Mouse (Mus musculus) bone marrow, adult 2 months (tissue): ENCODE data around the gene Narf. TPM values are rescaled to one million over a fixed set of nuclear protein-coding genes. Genes with fewer than 3 reads are reported as not detected.

Experiments
- H3K27ac ChIP-seq: fragments of 200-500 bp; 2 replicates; pipeline ENCODE4 v1.5.1; 2012; ENCODE audit warnings: low read depth, mild to moderate bottlenecking, control low read depth, inconsistent platforms, low read length; ENCODE audit not compliant: control insufficient read depth, poor library complexity, insufficient read depth
- H3K4me1 ChIP-seq: fragments of 200-500 bp; 2 replicates; pipeline ENCODE4 v1.6.1; 2011; ENCODE audit warnings: low read length; ENCODE audit not compliant: control insufficient read depth, insufficient read depth
- H3K4me3 ChIP-seq: fragments of 200-500 bp; replicated peaks from 2 replicates; pipeline ENCODE3; 2011; ENCODE audit warnings: mild to moderate bottlenecking, low read depth, low read length, control low read depth; ENCODE audit not compliant: control insufficient read depth
- CTCF ChIP-seq: fragments of 200-500 bp; IDR thresholded peaks from 2 replicates; pipeline ENCODE4 v1.5.1; 2011; ENCODE audit warnings: low read length, control low read depth; ENCODE audit not compliant: control insufficient read depth, insufficient read depth
- POLR2A ChIP-seq: fragments of 200-500 bp; IDR thresholded peaks from 2 replicates; pipeline ENCODE4 v1.6.1; 2011; ENCODE audit warnings: low read depth, mild to moderate bottlenecking, control low read depth, low read length, borderline replicate concordance; ENCODE audit not compliant: control insufficient read depth
- WGBS: fragments of 180-500 bp; shearing (Covaris S2); methylation state at CpG from one replicate; pipeline ENCODE4 v1.1.7; 2018; 5-methylcytosine and 5-hydroxymethylcytosine counted together
- polyA plus RNA-seq: library from polyadenylated mRNA; stranded (reverse); fragments of >200 nt; gene quantifications from 2 replicates; pipeline ENCODE4 v1.2.4, GENCODE M21; 2011; ENCODE audit warnings: low replicate concordance; ENCODE audit not compliant: missing spikeins, insufficient read depth, insufficient read length

Gene Narf
- polyA plus RNA-seq, result 30.0 and 41.2 TPM in 2 replicates

DNA sequence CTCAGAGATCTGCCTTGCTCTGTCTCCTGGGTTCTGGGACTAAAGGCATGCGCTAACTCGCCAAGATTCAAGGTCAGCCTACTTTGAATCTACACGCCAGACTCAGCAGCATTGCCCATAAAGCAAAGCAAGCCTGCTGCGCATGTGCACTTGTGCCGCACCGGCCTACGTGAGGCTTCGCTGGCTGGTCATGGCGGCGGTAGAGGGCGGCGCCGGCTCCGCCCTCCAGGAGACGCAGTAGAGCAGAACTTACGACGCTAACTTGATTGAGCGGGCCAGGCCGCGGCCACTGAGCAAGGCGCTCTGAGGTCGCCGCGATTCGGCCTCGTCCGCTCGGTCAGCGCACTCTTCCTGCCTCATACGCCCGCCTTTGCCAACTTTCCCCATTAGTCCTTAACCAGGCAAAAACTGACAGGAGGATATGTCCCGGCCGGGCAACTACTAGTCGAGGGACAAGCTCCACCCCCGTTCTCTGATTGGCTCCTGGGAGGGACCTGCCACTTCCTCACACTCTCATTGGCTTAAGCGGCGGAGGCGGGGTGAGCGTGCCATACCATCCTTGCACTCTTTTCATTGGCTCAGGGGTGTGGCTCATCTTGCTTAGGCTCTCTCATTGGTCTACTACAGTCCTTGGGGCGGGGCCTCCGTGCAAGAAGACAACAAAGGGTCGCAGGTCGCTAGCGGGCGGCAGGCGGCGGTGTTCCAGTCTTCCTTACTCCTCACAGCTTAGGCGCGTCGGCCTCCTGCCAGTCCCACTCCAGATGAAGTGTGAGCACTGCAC is at the start of gene Narf:
Gene Narf (plus strand): TSS at position 690 of the 781 bp plus-strand sequence.
- WGBS, result under 1% methylated on average over 50 of the region's 50 CpGs
- Histone ChIP-seq H3K4me1 (peaks cover 1% of the 10 kb centered on the region; the same call in 1 of the 2 replicates), H3K4me3 (peak within 1 kb of the TSS; percentile 92), H3K27ac (peak within 1 kb of the TSS; percentile 96)
- peak; percentile 97 for TF ChIP-seq POLR2A
- TF ChIP-seq CTCF, result peak; percentile 56; the same call in 1 of the 2 replicates

DNA sequence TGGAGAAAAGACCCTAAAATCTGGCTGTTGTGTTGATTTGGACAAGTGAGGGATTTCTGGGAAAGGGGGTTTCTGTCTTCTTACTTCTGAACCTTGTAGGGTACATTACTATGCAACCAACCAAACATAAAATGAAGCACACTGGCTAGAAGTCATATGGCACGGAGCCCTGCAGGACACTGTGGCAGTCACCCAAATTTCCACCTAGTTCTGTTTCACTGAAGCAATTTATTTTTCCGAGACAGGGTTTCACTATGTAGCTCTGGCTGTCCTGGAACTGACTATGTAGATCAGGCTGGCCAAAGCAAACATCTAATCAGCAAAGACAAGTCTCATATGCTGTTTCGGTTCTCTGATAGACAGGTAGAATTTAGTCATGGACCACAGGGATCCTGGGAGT is 47.4 kb upstream of the Narf start:
- H3K27ac ChIP-seq, result no peak overlapping the region
- TF ChIP-seq POLR2A, result no peak
- 80% methylated on average over 3 of the region's 3 CpGs for WGBS
- H3K4me3 ChIP-seq, result no peak overlapping the region
- no peaks in the 10 kb centered on the region for H3K4me1 ChIP-seq

DNA sequence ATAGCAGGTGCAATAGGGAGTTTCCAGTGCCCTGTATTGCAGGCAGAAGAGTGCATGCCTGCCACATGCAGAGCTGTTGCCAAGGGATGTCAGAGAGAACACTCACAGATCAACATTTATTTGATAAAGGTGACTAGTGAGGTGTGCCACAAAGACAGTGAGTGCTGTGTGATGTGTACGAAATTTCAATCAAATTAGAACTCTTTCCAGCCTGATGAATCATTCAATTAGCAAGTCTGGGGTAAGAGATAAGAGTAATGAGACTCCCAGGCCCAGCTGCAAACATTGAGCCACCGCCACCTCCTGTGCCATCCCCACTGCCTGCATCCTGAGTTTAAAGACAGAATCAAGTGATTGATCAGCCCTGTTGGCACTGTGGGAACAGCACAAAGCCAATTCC is 44.3 kb upstream of the Narf start:
- no peak for TF ChIP-seq POLR2A
- no peak for TF ChIP-seq CTCF

DNA sequence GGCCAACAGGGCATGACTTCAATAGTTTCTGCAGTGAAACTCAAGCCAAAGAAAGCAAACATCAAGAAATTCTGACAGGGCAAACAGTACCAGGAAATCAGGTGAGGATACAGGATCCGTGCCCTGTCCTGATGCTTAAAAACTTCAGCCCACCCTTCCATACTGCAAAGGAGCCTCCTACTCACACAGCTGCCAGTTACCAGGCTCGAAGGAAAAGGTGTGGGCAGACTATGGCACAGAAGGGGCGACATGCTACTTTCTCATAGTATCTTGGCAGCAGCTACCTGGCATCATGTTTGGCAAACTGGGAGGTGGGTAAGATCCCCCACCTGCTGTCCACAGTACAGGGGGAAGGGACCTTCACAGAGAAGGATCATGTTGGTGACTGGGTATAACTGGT is 43.6 kb upstream of the Narf start:
- TF ChIP-seq CTCF (no peak), POLR2A (no peak)
- WGBS, result 76% methylated on average over 3 of the region's 3 CpGs
- Histone ChIP-seq H3K27ac (no peak overlapping the region), H3K4me3 (no peak overlapping the region), H3K4me1 (no peaks in the 10 kb centered on the region)

More for the DNA sequence above, 44.3 kb upstream of the Narf start:
- Histone ChIP-seq H3K4me1 (no peaks in the 10 kb centered on the region), H3K27ac (no peak overlapping the region), H3K4me3 (no peak overlapping the region)
- WGBS, result 70% methylated on average over 2 of the region's 2 CpGs

DNA sequence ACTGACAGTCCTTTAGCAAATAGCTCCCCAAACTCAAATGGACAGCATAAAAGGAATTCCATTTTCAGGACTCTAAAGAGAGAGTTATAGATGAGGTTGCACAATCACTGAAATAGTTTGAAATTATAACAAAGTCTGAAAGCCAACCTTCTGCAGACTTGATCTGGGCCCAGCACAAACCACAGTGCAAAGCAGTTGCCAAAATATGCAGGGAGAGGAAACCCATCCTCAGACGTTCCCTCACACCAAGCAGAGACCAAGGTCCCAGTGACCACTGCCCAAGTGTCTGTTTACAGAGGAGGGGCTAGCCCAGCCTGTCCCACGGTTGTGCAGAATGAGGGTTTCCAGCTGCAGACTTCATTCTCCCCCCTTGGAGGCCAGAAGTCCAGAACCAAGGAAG is 38.4 kb upstream of the Narf start:
- Histone ChIP-seq H3K27ac (no peak overlapping the region), H3K4me1 (no peaks in the 10 kb centered on the region), H3K4me3 (no peak overlapping the region)
- TF ChIP-seq CTCF (no peak), POLR2A (no peak)
- 62% methylated on average over 2 of the region's 2 CpGs for WGBS

DNA sequence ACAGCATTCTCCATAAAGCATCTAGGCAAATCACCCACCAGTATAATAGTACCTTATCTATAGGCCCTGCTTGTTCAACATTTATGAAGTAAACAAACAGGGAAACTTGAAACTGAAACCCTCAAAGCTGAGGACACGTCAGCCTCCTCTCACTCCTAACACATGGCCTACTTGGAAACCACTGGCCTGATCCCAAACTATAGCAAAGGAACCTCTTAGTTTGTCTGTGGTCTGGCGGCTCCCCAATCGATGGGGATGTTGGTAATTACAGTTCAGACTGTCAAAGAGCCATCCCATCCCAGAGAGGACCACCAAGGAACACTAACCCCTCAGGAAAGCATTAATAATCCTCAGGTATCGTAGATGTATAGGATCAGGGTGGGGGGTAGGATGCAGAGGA is 37.2 kb upstream of the Narf start:
- no peak overlapping the region for H3K4me3 ChIP-seq
- 82% methylated on average over 4 of the region's 4 CpGs for WGBS
- H3K4me1 ChIP-seq, result no peaks in the 10 kb centered on the region
- TF ChIP-seq CTCF (no peak), POLR2A (no peak)
- H3K27ac ChIP-seq, result no peak overlapping the region

DNA sequence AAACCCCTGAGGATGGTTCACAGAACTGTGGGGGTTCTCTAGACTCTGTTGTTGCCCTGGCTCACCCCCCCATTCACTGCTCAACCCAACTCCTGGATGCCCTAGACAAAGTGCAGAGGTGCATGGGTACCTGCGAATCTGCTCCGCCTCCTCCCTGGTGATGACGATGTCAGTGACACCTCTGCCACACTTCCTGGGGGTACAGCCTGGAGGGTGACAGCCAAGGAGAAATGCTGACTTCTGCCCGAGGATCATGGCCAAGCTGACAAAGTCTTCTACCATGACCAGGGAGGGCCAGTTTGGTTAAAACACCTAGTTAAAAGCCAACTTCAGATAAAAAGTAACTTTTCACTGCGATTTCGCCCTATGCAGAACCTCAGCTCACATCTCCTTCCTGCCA is 36.3 kb upstream of the Narf start:
- TF ChIP-seq CTCF (no peak), POLR2A (no peak)
- Histone ChIP-seq H3K4me1 (no peaks in the 10 kb centered on the region), H3K4me3 (no peak overlapping the region), H3K27ac (no peak overlapping the region)
- 87% methylated on average over 6 of the region's 6 CpGs for WGBS

DNA sequence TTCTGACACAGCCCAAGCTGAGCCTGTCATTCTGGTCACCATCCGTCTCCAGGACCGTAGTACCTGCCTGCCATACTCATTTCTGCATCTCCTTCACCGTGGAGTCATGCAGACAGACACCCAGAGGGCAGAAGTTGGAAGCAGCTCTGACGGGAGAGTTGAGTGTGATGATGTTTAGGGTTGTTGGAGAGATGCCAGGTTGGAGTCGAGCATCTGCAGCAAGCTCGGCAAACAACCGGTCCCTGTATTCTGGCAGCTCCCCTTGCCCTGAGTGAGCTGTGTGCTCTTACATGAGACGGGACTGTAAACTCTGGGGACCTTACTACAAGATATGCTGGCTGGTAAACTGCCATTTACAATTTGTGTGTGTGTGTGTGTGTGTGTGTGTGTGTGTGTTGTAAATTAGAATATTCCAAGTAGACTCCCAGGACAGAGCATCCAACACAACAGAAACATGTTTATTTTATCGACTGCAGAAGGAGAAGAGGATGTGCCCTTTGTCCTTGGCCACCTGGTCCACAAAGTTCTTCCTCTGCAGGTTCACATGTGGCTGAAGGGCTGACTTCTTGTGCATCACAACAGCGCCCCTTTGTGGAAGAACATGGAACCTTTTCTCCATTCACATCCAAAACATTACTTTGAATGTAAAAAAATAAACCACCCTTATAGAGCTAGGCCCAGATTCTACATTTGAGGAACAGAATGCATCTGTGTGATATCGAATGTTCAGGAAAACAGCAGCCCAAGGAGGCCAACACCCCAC is 35.4 kb upstream of the Narf start:
- Histone ChIP-seq H3K27ac (no peak overlapping the region), H3K4me1 (no peaks in the 10 kb centered on the region), H3K4me3 (no peak overlapping the region)
- WGBS, result 77% methylated on average over 11 of the region's 11 CpGs
- no peak for TF ChIP-seq POLR2A
- peak; percentile 34; the same call in 1 of the 2 replicates for TF ChIP-seq CTCF

DNA sequence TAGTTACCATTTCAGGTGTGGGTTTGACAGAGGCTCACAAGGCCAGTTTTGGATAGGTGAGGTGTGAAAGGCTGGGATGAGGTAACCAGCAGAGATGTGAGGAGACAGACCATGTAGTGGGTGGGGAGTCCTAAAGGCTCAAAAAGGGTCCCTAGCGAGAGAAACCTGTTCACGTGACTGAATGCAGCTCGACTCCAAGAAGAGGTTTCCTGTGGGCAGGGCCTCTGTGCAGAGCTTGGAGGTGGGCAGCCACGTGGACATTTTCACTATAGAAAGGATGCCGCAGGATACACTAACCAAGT is 33.2 kb upstream of the Narf start:
- H3K4me1 ChIP-seq, result no peaks in the 10 kb centered on the region
- no peak for TF ChIP-seq CTCF
- no peak for TF ChIP-seq POLR2A
- no peak overlapping the region for H3K27ac ChIP-seq
- peak overlapping the region; percentile 93 for H3K4me3 ChIP-seq
- WGBS, result 0% methylated on average over 5 of the region's 5 CpGs
